Mouse (Mus musculus) stomach, embryonic 15.5 days (tissue): ENCODE measurements around the gene Ndfip2. TPM values are rescaled to one million over a fixed set of nuclear protein-coding genes. Genes with fewer than 3 reads are reported as not detected.

Source experiments
- ATAC-seq: fragments of 200-750 bp; cut with Nextera tagmentation; 2 replicates; pipeline ENCODE4 v1.8.0; 2017; ENCODE audit warnings: low read depth, moderate number of reproducible peaks, moderate TSS enrichment; ENCODE audit not compliant: insufficient read depth, low FRiP score
- H3K27ac ChIP-seq: fragments of 300-500 bp; sonication (generic); 2 replicates; pipeline ENCODE4 v1.5.1; 2015; ENCODE audit warnings: mild to moderate bottlenecking, inconsistent platforms
- H3K27me3 ChIP-seq: fragments of 300-500 bp; sonication (generic); replicated peaks from 2 replicates; pipeline ENCODE4 v1.6.1; 2015; ENCODE audit warnings: inconsistent platforms
- H3K36me3 ChIP-seq: fragments of 300-500 bp; sonication (generic); 2 replicates; pipeline ENCODE4 v1.6.1; 2015; ENCODE audit warnings: inconsistent platforms
- H3K4me1 ChIP-seq: fragments of 300-500 bp; sonication (generic); 2 replicates; pipeline ENCODE4 v1.6.1; 2015; ENCODE audit warnings: inconsistent platforms
- H3K4me2 ChIP-seq: fragments of 300-500 bp; sonication (generic); 2 replicates; pipeline ENCODE4 v1.6.1; 2015; ENCODE audit warnings: mild to moderate bottlenecking, inconsistent platforms
- H3K4me3 ChIP-seq: fragments of 300-500 bp; sonication (generic); replicated peaks from 2 replicates; pipeline ENCODE4 v1.5.1; 2015; ENCODE audit warnings: inconsistent platforms
- H3K9ac ChIP-seq: fragments of 300-500 bp; sonication (generic); 2 replicates; pipeline ENCODE4 v1.6.1; 2015; ENCODE audit warnings: inconsistent platforms
- H3K9me3 ChIP-seq: fragments of 300-500 bp; sonication (generic); 2 replicates; pipeline ENCODE4 v1.6.1; 2016; ENCODE audit warnings: inconsistent platforms
- WGBS: fragments of 180-500 bp; shearing (Covaris S2); methylation state at CpG from one replicate; pipeline ENCODE4 v1.1.7; 2015; 5-methylcytosine and 5-hydroxymethylcytosine counted together
- polyA plus RNA-seq: library from polyadenylated mRNA; unstranded; fragments of >200 nt; fragmentation: Nextera tagmentation; extraction: Ambion mirVana; gene quantifications from 2 replicates; pipeline ENCODE4 v1.2.1, GENCODE M21; 2015

Ndfip2 gene
- polyA plus RNA-seq: 79.8 and 81.0 TPM in 2 replicates

GRCm38 (mm10) chr14:105258379-105259034 lies at the start of gene Ndfip2:
Gene Ndfip2 (plus strand): TSS chr14:105258573.
- Histone ChIP-seq H3K9me3 (no peaks in the 10 kb centered on the region), H3K4me2 (peak within 1 kb of the TSS; percentile 73), H3K4me3 (peak within 1 kb of the TSS; percentile 68), H3K27ac (peak within 1 kb of the TSS; percentile 97), H3K4me1 (no peaks in the 10 kb centered on the region), H3K9ac (peak within 1 kb of the TSS; percentile 77), H3K27me3 (no peaks in the 10 kb centered on the region), H3K36me3 (no peaks in the 10 kb centered on the region)
- WGBS: under 1% methylated on average over 70 of the region's 70 CpGs
- ATAC-seq: peak; percentile 92

- H3K27me3 ChIP-seq: no peaks in the 10 kb centered on the region
- no peaks in the 10 kb centered on the region for H3K36me3 ChIP-seq
- H3K4me2 ChIP-seq: no peak overlapping the region
- WGBS: 42% methylated on average over 9 of the region's 9 CpGs
- no peak for ATAC-seq
- H3K27ac ChIP-seq: peak overlapping the region; percentile 21; the same call in 1 of the 2 replicates
- no peaks in the 10 kb centered on the region for H3K9me3 ChIP-seq
- H3K4me1 ChIP-seq: no peaks in the 10 kb centered on the region
- no peak overlapping the region for H3K4me3 ChIP-seq
- no peak overlapping the region for H3K9ac ChIP-seq
These were observed 38.6 kb upstream of the Ndfip2 start for GRCm38 (mm10) chr14:105219525-105220376.

- no peak overlapping the region for H3K9ac ChIP-seq
- ATAC-seq: peak; percentile 39
- H3K4me2 ChIP-seq: no peak overlapping the region
- WGBS: 75% methylated on average over 4 of the region's 4 CpGs
- no peaks in the 10 kb centered on the region for H3K9me3 ChIP-seq
- no peak overlapping the region for H3K27ac ChIP-seq
- H3K27me3 ChIP-seq: no peaks in the 10 kb centered on the region
- no peaks in the 10 kb centered on the region for H3K36me3 ChIP-seq
- H3K4me3 ChIP-seq: no peak overlapping the region
- no peaks in the 10 kb centered on the region for H3K4me1 ChIP-seq
These were observed 36.1 kb upstream of the Ndfip2 start for GRCm38 (mm10) chr14:105222240-105222639.

GRCm38 (mm10) chr14:105225790-105226189 lies 32.6 kb upstream of the Ndfip2 start:
- Histone ChIP-seq H3K4me2 (no peak overlapping the region), H3K27ac (no peak overlapping the region)

GRCm38 (mm10) chr14:105232421-105232820 lies 26.0 kb upstream of the Ndfip2 start:
- 0 out of 2 replicates have a peak, but pooled peaks have one; percentile 53 for ATAC-seq
- 37% methylated on average over 6 of the region's 6 CpGs for WGBS
- H3K4me2 ChIP-seq: no peak overlapping the region
- no peaks in the 10 kb centered on the region for H3K27me3 ChIP-seq
- H3K36me3 ChIP-seq: no peaks in the 10 kb centered on the region
- no peak overlapping the region for H3K9ac ChIP-seq
- no peaks in the 10 kb centered on the region for H3K4me1 ChIP-seq
- no peaks in the 10 kb centered on the region for H3K9me3 ChIP-seq
- no peak overlapping the region for H3K27ac ChIP-seq
- H3K4me3 ChIP-seq: no peak overlapping the region

More at GRCm38 (mm10) chr14:105225790-105226189, 32.6 kb upstream of the Ndfip2 start:
- no peak for ATAC-seq
- no peaks in the 10 kb centered on the region for H3K9me3 ChIP-seq
- 87% methylated on average over 4 of the region's 4 CpGs for WGBS
- no peaks in the 10 kb centered on the region for H3K27me3 ChIP-seq
- H3K36me3 ChIP-seq: no peaks in the 10 kb centered on the region
- H3K4me3 ChIP-seq: no peak overlapping the region
- no peak overlapping the region for H3K9ac ChIP-seq
- no peaks in the 10 kb centered on the region for H3K4me1 ChIP-seq

GRCm38 (mm10) chr14:105236596-105236995 lies 21.8 kb upstream of the Ndfip2 start:
- H3K27me3 ChIP-seq: no peaks in the 10 kb centered on the region
- H3K27ac ChIP-seq: no peak overlapping the region
- no peaks in the 10 kb centered on the region for H3K36me3 ChIP-seq
- WGBS: 63% methylated on average over 4 of the region's 4 CpGs
- no peak overlapping the region for H3K9ac ChIP-seq
- H3K4me1 ChIP-seq: no peaks in the 10 kb centered on the region
- H3K4me3 ChIP-seq: no peak overlapping the region
- no peak for ATAC-seq
- no peak overlapping the region for H3K4me2 ChIP-seq
- H3K9me3 ChIP-seq: no peaks in the 10 kb centered on the region

GRCm38 (mm10) chr14:105237736-105238135 lies 20.6 kb upstream of the Ndfip2 start:
- H3K36me3 ChIP-seq: no peaks in the 10 kb centered on the region
- 76% methylated on average over 9 of the region's 9 CpGs for WGBS
- no peaks in the 10 kb centered on the region for H3K27me3 ChIP-seq
- H3K4me3 ChIP-seq: no peak overlapping the region
- no peak overlapping the region for H3K4me2 ChIP-seq
- H3K9ac ChIP-seq: no peak overlapping the region
- no peak overlapping the region for H3K27ac ChIP-seq
- peak; percentile 22; the same call in 1 of the 2 replicates for ATAC-seq
- no peaks in the 10 kb centered on the region for H3K9me3 ChIP-seq
- no peaks in the 10 kb centered on the region for H3K4me1 ChIP-seq

- WGBS: 69% methylated on average over 5 of the region's 5 CpGs
- ATAC-seq: no peak
- no peaks in the 10 kb centered on the region for H3K4me1 ChIP-seq
These were observed 19.8 kb upstream of the Ndfip2 start for GRCm38 (mm10) chr14:105238450-105239038.

GRCm38 (mm10) chr14:105240120-105240519 lies 18.3 kb upstream of the Ndfip2 start:
- H3K4me1 ChIP-seq: no peaks in the 10 kb centered on the region
- no peaks in the 10 kb centered on the region for H3K27me3 ChIP-seq
- H3K27ac ChIP-seq: no peak overlapping the region
- no peak overlapping the region for H3K9ac ChIP-seq
- H3K4me3 ChIP-seq: no peak overlapping the region
- no peaks in the 10 kb centered on the region for H3K9me3 ChIP-seq
- 74% methylated on average over 10 of the region's 10 CpGs for WGBS
- no peak for ATAC-seq
- no peak overlapping the region for H3K4me2 ChIP-seq
- H3K36me3 ChIP-seq: no peaks in the 10 kb centered on the region

More at GRCm38 (mm10) chr14:105238450-105239038, 19.8 kb upstream of the Ndfip2 start:
- H3K27ac ChIP-seq: no peak overlapping the region
- H3K9ac ChIP-seq: no peak overlapping the region
- H3K36me3 ChIP-seq: no peaks in the 10 kb centered on the region
- H3K4me2 ChIP-seq: no peak overlapping the region
- H3K4me3 ChIP-seq: no peak overlapping the region
- no peaks in the 10 kb centered on the region for H3K27me3 ChIP-seq
- no peaks in the 10 kb centered on the region for H3K9me3 ChIP-seq

- ATAC-seq: no peak
- Histone ChIP-seq H3K4me2 (no peak overlapping the region), H3K4me3 (no peak overlapping the region)
These were observed 14.4 kb upstream of the Ndfip2 start for GRCm38 (mm10) chr14:105243805-105244443.

GRCm38 (mm10) chr14:105251038-105251437 lies 7.3 kb upstream of the Ndfip2 start:
- no peak for ATAC-seq
- Histone ChIP-seq H3K9me3 (no peaks in the 10 kb centered on the region), H3K27me3 (no peaks in the 10 kb centered on the region), H3K4me1 (no peaks in the 10 kb centered on the region), H3K4me3 (no peak overlapping the region), H3K4me2 (no peak overlapping the region), H3K9ac (no peak overlapping the region), H3K36me3 (no peaks in the 10 kb centered on the region), H3K27ac (no peak overlapping the region)

More at GRCm38 (mm10) chr14:105243805-105244443, 14.4 kb upstream of the Ndfip2 start:
- no peak overlapping the region for H3K27ac ChIP-seq
- H3K36me3 ChIP-seq: no peaks in the 10 kb centered on the region
- no peaks in the 10 kb centered on the region for H3K4me1 ChIP-seq
- no peak overlapping the region for H3K9ac ChIP-seq
- WGBS: 79% methylated on average over 7 of the region's 7 CpGs
- H3K9me3 ChIP-seq: no peaks in the 10 kb centered on the region
- H3K27me3 ChIP-seq: no peaks in the 10 kb centered on the region
